Mouse (Mus musculus) heart, postnatal 0 days (tissue): Measurements from ENCODE around the gene Plekha4. TPM values are rescaled to one million over a fixed set of nuclear protein-coding genes. Genes with fewer than 3 reads are reported as not detected.
"Not testable (repeated sequence)": the region's sequence is repeated elsewhere in the genome, so short reads cannot be mapped to it uniquely, and the experiment has no call there.

Source experiments
- ATAC-seq: fragments of 200-750 bp; cut with Nextera tagmentation; 2 replicates; pipeline ENCODE4 v1.8.0; 2017; ENCODE audit warnings: low read depth, moderate number of reproducible peaks, moderate library complexity; ENCODE audit not compliant: insufficient read depth
- DNase-seq: peaks from one replicate; pipeline ENCODE4 v3.0.0-alpha.2; 2016; ENCODE audit warnings: low spot score
- H3K27ac ChIP-seq: fragments of 300-500 bp; sonication (generic); 2 replicates; pipeline ENCODE4 v1.5.1; 2014; ENCODE audit warnings: low read depth, mild to moderate bottlenecking
- H3K27me3 ChIP-seq: fragments of 300-500 bp; sonication (generic); 2 replicates; pipeline ENCODE4 v1.6.1; 2014; ENCODE audit warnings: low read length, mixed read lengths; ENCODE audit not compliant: control insufficient read depth, insufficient read depth
- H3K36me3 ChIP-seq: fragments of 300-500 bp; sonication (generic); replicated peaks from 2 replicates; pipeline ENCODE4 v1.6.1; 2014; ENCODE audit warnings: low read length, mixed read lengths; ENCODE audit not compliant: control insufficient read depth, insufficient read depth
- H3K4me1 ChIP-seq: fragments of 300-500 bp; sonication (generic); 2 replicates; pipeline ENCODE4 v1.6.1; 2014; ENCODE audit warnings: antibody characterized with exemption; ENCODE audit not compliant: control insufficient read depth, insufficient read depth
- H3K4me2 ChIP-seq: fragments of 300-500 bp; sonication (generic); 2 replicates; pipeline ENCODE4 v1.6.1; 2014; ENCODE audit warnings: low read depth, mild to moderate bottlenecking, low read length, moderate library complexity
- H3K4me3 ChIP-seq: fragments of 300-500 bp; sonication (generic); 2 replicates; pipeline ENCODE4 v1.5.1; 2014; ENCODE audit warnings: low read depth, low read length
- H3K9ac ChIP-seq: fragments of 300-500 bp; sonication (generic); replicated peaks from 2 replicates; pipeline ENCODE4 v1.6.1; 2014; ENCODE audit warnings: low read depth, low read length, mixed read lengths
- H3K9me3 ChIP-seq: fragments of 300-500 bp; sonication (generic); replicated peaks from 2 replicates; pipeline ENCODE4 v1.6.1; 2016; ENCODE audit warnings: low read length; ENCODE audit not compliant: control insufficient read depth
- CTCF ChIP-seq: IDR thresholded peaks from 2 replicates; pipeline ENCODE4 v1.5.1; 2016; ENCODE audit warnings: antibody characterized with exemption, control low read depth, low read depth
- EP300 ChIP-seq: IDR thresholded peaks from 2 replicates; pipeline ENCODE4 v1.6.1; 2016; ENCODE audit warnings: antibody characterized with exemption, low read depth
- WGBS: fragments of 180-500 bp; shearing (Covaris S2); extraction: QIAGEN DNeasy Blood & Tissue Kit; methylation state at CpG from one replicate; pipeline ENCODE4 v1.1.7; 2014; 5-methylcytosine and 5-hydroxymethylcytosine counted together
- polyA plus RNA-seq: library from polyadenylated mRNA; unstranded; fragments of >200 nt; fragmentation: Nextera tagmentation; extraction: Ambion mirVana; gene quantifications from 2 replicates; pipeline ENCODE4 v1.2.1, GENCODE M21; 2015
- total RNA-seq: library from RNA; depleted of rRNA; stranded (reverse); fragments of >200 nt; gene quantifications from 2 replicates; pipeline ENCODE4 v1.2.3, GENCODE M21; 2014; ENCODE audit warnings: low replicate concordance; rRNA removed

The Plekha4 gene
- total RNA-seq: 1.3 and 3.4 TPM in 2 replicates
- polyA plus RNA-seq: 0.78 and 1.2 TPM in 2 replicates

DNA sequence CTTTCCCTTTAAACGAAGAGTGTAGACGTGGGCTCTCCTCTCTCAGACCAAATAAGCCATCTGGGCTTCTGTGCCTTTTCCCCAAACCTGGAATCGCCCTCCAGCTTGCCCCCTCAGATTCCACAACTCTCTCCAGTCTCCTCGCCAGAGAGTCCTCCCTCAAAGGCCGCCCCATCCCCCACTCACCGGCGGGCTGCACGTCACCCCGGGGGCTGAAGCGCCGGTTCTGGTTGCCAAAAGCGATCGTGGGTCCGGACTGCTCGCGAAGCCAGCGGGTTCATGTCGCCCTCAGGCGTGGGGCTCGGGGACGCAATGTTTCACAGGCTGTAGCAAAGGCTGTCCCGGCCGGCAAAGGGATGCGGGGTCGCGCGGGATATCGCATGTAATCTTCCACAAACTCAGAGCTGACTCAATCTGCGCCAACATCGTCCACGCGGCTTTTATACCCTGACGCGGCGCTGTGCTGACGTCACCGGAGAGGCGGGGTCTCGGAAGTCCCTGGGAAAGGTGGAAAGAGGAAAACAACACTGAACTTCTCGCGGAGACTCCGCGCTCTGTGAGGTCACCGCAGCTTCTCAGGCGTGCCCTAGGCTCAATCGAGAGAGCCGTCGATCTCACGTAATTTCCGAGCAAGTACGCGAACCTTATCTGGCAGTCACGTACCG is at the start of gene Plekha4, which contains the start of gene Ppp1r15a:
Gene Plekha4, plus strand, starts transcription at position 522 of the 665 bp plus-strand sequence.
Gene Ppp1r15a, minus strand, starts transcription at position 460 of the 665 bp plus-strand sequence.
- peak within 1 kb of the TSS; percentile 76 for H3K4me3 ChIP-seq
- H3K27me3 ChIP-seq: no peaks in the 10 kb centered on the region
- peaks cover 12% of the 10 kb centered on the region; the same call in 1 of the 2 replicates for H3K36me3 ChIP-seq
- ATAC-seq (peak; percentile 90), DNase-seq (peak; percentile 95)
- peak within 1 kb of the TSS; percentile 97 for H3K27ac ChIP-seq
- H3K4me1 ChIP-seq: peaks cover 42% of the 10 kb centered on the region
- H3K9ac ChIP-seq: peak within 1 kb of the TSS; percentile 85
- no peaks in the 10 kb centered on the region for H3K9me3 ChIP-seq
- peak within 1 kb of the TSS; percentile 74 for H3K4me2 ChIP-seq
- TF ChIP-seq CTCF (no peak), EP300 (peak; percentile 85)
- WGBS: under 1% methylated on average over 54 of the region's 54 CpGs

DNA sequence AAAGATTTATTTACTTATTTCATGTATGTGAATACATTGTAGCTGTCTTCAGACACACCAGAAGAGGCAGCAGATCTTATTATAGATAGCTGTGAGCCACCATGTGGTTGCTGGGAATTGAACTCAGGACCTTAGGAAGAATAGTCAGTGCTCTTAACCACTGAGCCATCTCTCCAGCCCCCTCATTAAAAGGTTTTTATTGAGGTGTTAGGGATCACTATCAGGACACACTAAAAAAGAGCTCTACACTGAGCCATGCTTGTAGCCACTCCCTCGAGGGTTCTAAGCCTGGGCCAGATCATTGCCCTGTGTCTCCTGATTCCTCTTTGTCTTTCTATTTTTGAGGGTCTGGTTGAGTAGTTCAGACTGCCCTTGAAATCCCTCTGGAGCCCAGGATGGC is 49.7 kb upstream of the Plekha4 start:
- Histone ChIP-seq H3K4me2 (no peak overlapping the region), H3K9ac (no peak overlapping the region), H3K27ac (no peak overlapping the region), H3K27me3 (no peaks in the 10 kb centered on the region), H3K4me3 (no peak overlapping the region), H3K9me3 (no peaks in the 10 kb centered on the region), H3K36me3 (no peaks in the 10 kb centered on the region), H3K4me1 (no peaks in the 10 kb centered on the region)
- DNase-seq: no peak
- ATAC-seq: no peak
- WGBS: 32% methylated on average over 1 of the region's 1 CpGs
- no peak for TF ChIP-seq EP300
- no peak for TF ChIP-seq CTCF

DNA sequence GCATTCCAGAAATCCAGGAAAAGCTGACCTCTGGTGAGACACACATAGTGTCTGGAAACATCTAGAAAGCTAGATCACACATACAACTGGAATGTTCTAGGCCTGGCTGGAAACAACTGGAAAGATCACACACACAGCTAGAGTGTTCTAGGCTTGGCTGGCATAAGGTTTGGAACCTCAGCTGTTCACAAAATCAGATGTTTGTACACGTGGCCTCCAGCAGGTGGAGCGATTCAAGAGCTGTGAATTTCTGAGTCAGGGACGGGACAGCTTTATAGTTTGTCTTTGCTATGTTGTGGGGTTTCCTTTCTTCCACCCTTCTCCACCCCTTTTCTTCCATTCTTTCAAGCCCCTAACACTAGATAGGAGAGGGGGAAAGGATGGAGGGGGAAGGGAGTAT is 49.1 kb upstream of the Plekha4 start:
- H3K27ac ChIP-seq: no peak overlapping the region
- DNase-seq: peak; percentile 63

DNA sequence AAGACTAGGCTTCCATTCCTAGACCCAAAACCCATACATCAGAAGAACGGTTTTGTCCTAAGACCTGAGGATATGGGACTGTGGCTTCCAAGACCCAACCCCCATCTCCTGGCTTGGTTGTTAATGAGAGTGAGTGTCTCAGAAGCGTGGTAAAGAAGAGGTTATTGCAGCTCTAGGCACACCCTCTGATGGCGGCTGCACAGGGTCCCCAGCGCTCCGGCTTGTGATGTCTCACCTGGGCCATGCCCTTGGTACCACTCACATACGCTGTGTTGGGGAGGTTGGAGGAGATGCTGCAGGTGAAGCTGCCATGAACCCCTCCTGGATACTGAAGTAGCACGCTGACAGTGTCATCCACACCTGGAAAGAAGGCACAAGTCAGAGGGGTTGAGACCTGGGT is 47.4 kb upstream of the Plekha4 start:
- H3K4me1 ChIP-seq: no peaks in the 10 kb centered on the region
- 90% methylated on average over 7 of the region's 7 CpGs for WGBS
- H3K27ac ChIP-seq: no peak overlapping the region
- ATAC-seq: no peak
- TF ChIP-seq EP300: no peak
- TF ChIP-seq CTCF: no peak
- H3K9me3 ChIP-seq: no peaks in the 10 kb centered on the region
- no peak overlapping the region for H3K9ac ChIP-seq
- H3K4me2 ChIP-seq: no peak overlapping the region
- no peaks in the 10 kb centered on the region for H3K36me3 ChIP-seq
- no peaks in the 10 kb centered on the region for H3K27me3 ChIP-seq
- no peak for DNase-seq
- no peak overlapping the region for H3K4me3 ChIP-seq

More for the DNA sequence above, 49.1 kb upstream of the Plekha4 start:
- no peak overlapping the region for H3K9ac ChIP-seq
- 9% methylated on average over 3 of the region's 3 CpGs for WGBS
- 0 out of 2 replicates have a peak, but pooled peaks have one; percentile 49 for ATAC-seq
- no peaks in the 10 kb centered on the region for H3K4me1 ChIP-seq
- H3K27me3 ChIP-seq: no peaks in the 10 kb centered on the region
- H3K4me2 ChIP-seq: no peak overlapping the region
- H3K9me3 ChIP-seq: no peaks in the 10 kb centered on the region
- no peaks in the 10 kb centered on the region for H3K36me3 ChIP-seq
- TF ChIP-seq CTCF (peak; percentile 74), EP300 (no peak)
- H3K4me3 ChIP-seq: no peak overlapping the region

DNA sequence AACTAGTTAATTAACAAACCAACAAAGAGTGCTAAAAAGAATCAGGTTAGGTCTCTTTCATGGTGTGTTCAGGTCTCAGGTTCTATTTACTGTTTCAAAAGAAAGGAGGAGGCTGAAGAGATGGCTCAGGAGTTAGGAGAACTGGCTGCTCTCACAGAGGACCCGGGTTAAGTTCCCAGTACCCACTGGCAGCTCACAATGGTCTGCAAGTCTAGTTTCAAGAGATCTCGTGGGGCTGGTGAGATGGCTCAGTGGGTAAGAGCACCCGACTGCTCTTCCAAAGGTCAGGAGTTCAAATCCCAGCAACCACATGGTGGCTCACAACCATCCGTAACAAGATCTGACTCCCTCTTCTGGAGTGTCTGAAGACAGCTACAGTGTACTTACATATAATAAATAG is 45.8 kb upstream of the Plekha4 start:
- 76% methylated on average over 3 of the region's 4 CpGs for WGBS
- not testable (repeated sequence) for H3K9ac ChIP-seq, H3K36me3 ChIP-seq, H3K4me1 ChIP-seq, ATAC-seq, DNase-seq, H3K27ac ChIP-seq, H3K4me2 ChIP-seq, H3K4me3 ChIP-seq, H3K27me3 ChIP-seq, H3K9me3 ChIP-seq
